Mouse (Mus musculus) hindbrain, embryonic 14.5 days (tissue): ENCODE data around the gene Borcs6. TPM values are rescaled to one million over a fixed set of nuclear protein-coding genes. Genes with fewer than 3 reads are reported as not detected.

Experiments
- ATAC-seq: fragments of 200-750 bp; cut with Nextera tagmentation; 2 replicates; pipeline ENCODE4 v1.8.0; 2017; ENCODE audit warnings: moderate number of reproducible peaks, mild to moderate bottlenecking, moderate TSS enrichment, moderate library complexity; ENCODE audit not compliant: low FRiP score
- DNase-seq: peaks from one replicate; pipeline ENCODE4 v3.0.0-alpha.2; 2015; ENCODE audit warnings: low spot score
- H3K27ac ChIP-seq: fragments of 300-500 bp; sonication (generic); 2 replicates; pipeline ENCODE4 v1.5.1; 2014; ENCODE audit warnings: mild to moderate bottlenecking, moderate library complexity
- H3K27me3 ChIP-seq: fragments of 300-500 bp; sonication (generic); 2 replicates; pipeline ENCODE4 v1.6.1; 2014; ENCODE audit warnings: mild to moderate bottlenecking, low read length, mixed read lengths; ENCODE audit not compliant: control insufficient read depth, insufficient read depth
- H3K36me3 ChIP-seq: fragments of 300-500 bp; sonication (generic); replicated peaks from 2 replicates; pipeline ENCODE4 v1.6.1; 2014; ENCODE audit not compliant: control insufficient read depth, insufficient read depth
- H3K4me1 ChIP-seq: fragments of 300-500 bp; sonication (generic); replicated peaks from 2 replicates; pipeline ENCODE4 v1.6.1; 2014; ENCODE audit warnings: antibody characterized with exemption, low read length, mixed read lengths; ENCODE audit not compliant: control insufficient read depth, insufficient read depth
- H3K4me2 ChIP-seq: fragments of 300-500 bp; sonication (generic); replicated peaks from 2 replicates; pipeline ENCODE4 v1.6.1; 2014; ENCODE audit warnings: mild to moderate bottlenecking, moderate library complexity
- H3K4me3 ChIP-seq: fragments of 300-500 bp; sonication (generic); replicated peaks from 2 replicates; pipeline ENCODE4 v1.5.1; 2014; ENCODE audit warnings: mild to moderate bottlenecking, low read length
- H3K9ac ChIP-seq: fragments of 300-500 bp; sonication (generic); 2 replicates; pipeline ENCODE4 v1.6.1; 2014
- H3K9me3 ChIP-seq: fragments of 300-500 bp; sonication (generic); 2 replicates; pipeline ENCODE4 v1.6.1; 2016; ENCODE audit warnings: low read length; ENCODE audit not compliant: control insufficient read depth
- WGBS: fragments of 180-500 bp; shearing (Covaris S2); extraction: QIAGEN DNeasy Blood & Tissue Kit; methylation state at CpG from one replicate; pipeline ENCODE4 v1.1.7; 2014; 5-methylcytosine and 5-hydroxymethylcytosine counted together
- polyA plus RNA-seq: library from polyadenylated mRNA; unstranded; fragments of >200 nt; fragmentation: Nextera tagmentation; extraction: Ambion mirVana; gene quantifications from 2 replicates; pipeline ENCODE4 v1.2.1, GENCODE M21; 2014

Gene Borcs6
- polyA plus RNA-seq, 1 experiment from 2014 or later = 18.6 TPM

- Histone ChIP-seq H3K27me3 (no peaks in the 10 kb centered on the region), H3K4me3 (no peak overlapping the region), H3K36me3 (peaks cover 60% of the 10 kb centered on the region), H3K9me3 (no peaks in the 10 kb centered on the region), H3K9ac (no peak overlapping the region), H3K4me2 (no peak overlapping the region), H3K4me1 (peaks cover 26% of the 10 kb centered on the region), H3K27ac (no peak overlapping the region)
- ATAC-seq (no peak), DNase-seq (no peak)
- WGBS = 93% methylated on average over 7 of the region's 7 CpGs
These were observed 42.8 kb downstream of the Borcs6 start for GRCm38 (mm10) chr11:69102403-69102725.

GRCm38 (mm10) chr11:69103121-69103520 lies 43.6 kb downstream of the Borcs6 start:
- peaks cover 18% of the 10 kb centered on the region for H3K4me1 ChIP-seq
- no peaks in the 10 kb centered on the region for H3K9me3 ChIP-seq
- no peak overlapping the region for H3K9ac ChIP-seq
- WGBS = 96% methylated on average over 14 of the region's 14 CpGs
- ATAC-seq (no peak), DNase-seq (no peak)
- no peak overlapping the region for H3K4me2 ChIP-seq
- no peak overlapping the region for H3K27ac ChIP-seq
- no peaks in the 10 kb centered on the region for H3K27me3 ChIP-seq
- peaks cover 68% of the 10 kb centered on the region for H3K36me3 ChIP-seq
- H3K4me3 ChIP-seq = no peak overlapping the region

- Histone ChIP-seq H3K9me3 (no peaks in the 10 kb centered on the region), H3K4me3 (no peak overlapping the region), H3K36me3 (peaks cover 74% of the 10 kb centered on the region), H3K9ac (no peak overlapping the region), H3K4me1 (peaks cover 13% of the 10 kb centered on the region), H3K4me2 (no peak overlapping the region), H3K27me3 (no peaks in the 10 kb centered on the region), H3K27ac (no peak overlapping the region)
- 93% methylated on average over 15 of the region's 15 CpGs for WGBS
- ATAC-seq (no peak), DNase-seq (no peak)
These were observed 44.3 kb downstream of the Borcs6 start for GRCm38 (mm10) chr11:69103531-69104435.

GRCm38 (mm10) chr11:69104487-69104886 lies 45.0 kb downstream of the Borcs6 start:
- ATAC-seq = no peak
- Histone ChIP-seq H3K4me3 (no peak overlapping the region), H3K4me1 (peaks cover 9% of the 10 kb centered on the region), H3K36me3 (peaks cover 82% of the 10 kb centered on the region), H3K27me3 (no peaks in the 10 kb centered on the region), H3K9me3 (no peaks in the 10 kb centered on the region), H3K9ac (no peak overlapping the region), H3K4me2 (no peak overlapping the region), H3K27ac (no peak overlapping the region)
- WGBS = 89% methylated on average over 14 of the region's 14 CpGs
- no peak for DNase-seq

GRCm38 (mm10) chr11:69105227-69105626 lies 45.7 kb downstream of the Borcs6 start:
- Histone ChIP-seq H3K27me3 (no peaks in the 10 kb centered on the region), H3K27ac (no peak overlapping the region), H3K4me1 (peaks cover 6% of the 10 kb centered on the region), H3K9ac (no peak overlapping the region), H3K4me2 (no peak overlapping the region), H3K4me3 (no peak overlapping the region), H3K9me3 (no peaks in the 10 kb centered on the region), H3K36me3 (peaks cover 84% of the 10 kb centered on the region)
- WGBS = 94% methylated on average over 6 of the region's 6 CpGs
- DNase-seq = no peak
- no peak for ATAC-seq

- DNase-seq (no peak), ATAC-seq (no peak)
- no peak overlapping the region for H3K27ac ChIP-seq
- whole genome bisulfite sequencing = 88% methylated on average over 2 of the region's 2 CpGs
- H3K9me3 ChIP-seq = no peaks in the 10 kb centered on the region
- peaks cover 83% of the 10 kb centered on the region for H3K36me3 ChIP-seq
- no peak overlapping the region for H3K4me3 ChIP-seq
- H3K4me1 ChIP-seq = no peaks in the 10 kb centered on the region
- no peak overlapping the region for H3K4me2 ChIP-seq
- H3K9ac ChIP-seq = no peak overlapping the region
- no peaks in the 10 kb centered on the region for H3K27me3 ChIP-seq
These were observed 46.3 kb downstream of the Borcs6 start for GRCm38 (mm10) chr11:69105796-69106195.

- no peaks in the 10 kb centered on the region for H3K27me3 ChIP-seq
- H3K9me3 ChIP-seq = no peaks in the 10 kb centered on the region
- H3K9ac ChIP-seq = no peak overlapping the region
- no peak for DNase-seq
- H3K36me3 ChIP-seq = peaks cover 78% of the 10 kb centered on the region
- no peak overlapping the region for H3K4me2 ChIP-seq
- ATAC-seq = no peak
- no peak overlapping the region for H3K4me3 ChIP-seq
- no peaks in the 10 kb centered on the region for H3K4me1 ChIP-seq
- 95% methylated on average over 11 of the region's 11 CpGs for WGBS
- no peak overlapping the region for H3K27ac ChIP-seq
These were observed 46.8 kb downstream of the Borcs6 start for GRCm38 (mm10) chr11:69106299-69106698.

GRCm38 (mm10) chr11:69106842-69107241 lies 47.3 kb downstream of the Borcs6 start:
- DNase-seq = no peak
- no peak for ATAC-seq
- no peaks in the 10 kb centered on the region for H3K4me1 ChIP-seq
- H3K9ac ChIP-seq = no peak overlapping the region
- no peaks in the 10 kb centered on the region for H3K27me3 ChIP-seq
- no peaks in the 10 kb centered on the region for H3K9me3 ChIP-seq
- 83% methylated on average over 11 of the region's 11 CpGs for WGBS
- H3K4me2 ChIP-seq = no peak overlapping the region
- H3K27ac ChIP-seq = no peak overlapping the region
- peaks cover 74% of the 10 kb centered on the region for H3K36me3 ChIP-seq
- no peak overlapping the region for H3K4me3 ChIP-seq

GRCm38 (mm10) chr11:69107676-69108075 lies 48.2 kb downstream of the Borcs6 start:
- 94% methylated on average over 11 of the region's 11 CpGs for WGBS
- Histone ChIP-seq H3K4me1 (no peaks in the 10 kb centered on the region), H3K9ac (no peak overlapping the region), H3K36me3 (peaks cover 65% of the 10 kb centered on the region), H3K9me3 (no peaks in the 10 kb centered on the region), H3K27ac (no peak overlapping the region), H3K4me3 (no peak overlapping the region), H3K27me3 (no peaks in the 10 kb centered on the region), H3K4me2 (no peak overlapping the region)
- ATAC-seq = no peak
- no peak for DNase-seq
